ENCODE assay signal across 7 mouse cellular contexts in genomic region chr16:57231937-57232310, GRCm38 (mm10). TPM values are rescaled to one million over a fixed set of nuclear protein-coding genes. Genes with fewer than 3 reads are reported as not detected.
DNase-seq lines count a peak whose midpoint lies in the region; ATAC-seq and TF ChIP-seq lines count a peak whose summit lies in the region.
"Not testable (repeated sequence)": the region's sequence is repeated elsewhere in the genome, so short reads cannot be mapped to it uniquely, and the experiment has no call there.

No protein-coding gene starts in this region.

- H3K4me3 ChIP-seq in embryonic facial prominence, embryonic 14.5 days (ENCODE audit: low read depth, low read length) = peak overlapping the region; percentile 96
- peak overlapping the region; percentile 100 for H3K4me3 ChIP-seq in gastrocnemius, adult 2 months
- H3K4me3 ChIP-seq in hindbrain, embryonic 11.5 days (ENCODE audit: low read depth, low read length) = peak overlapping the region; percentile 64; the same call in 1 of the 2 replicates
- peak overlapping the region; percentile 96; the same call in 1 of the 2 replicates for H3K4me3 ChIP-seq in kidney, embryonic 14.5 days (ENCODE audit: low read length)
- H3K4me3 ChIP-seq in limb, embryonic 15.5 days = peak overlapping the region; percentile 96
- H3K4me3 ChIP-seq in lung, postnatal 0 days (ENCODE audit: low read depth, low read length) = 0 out of 2 replicates have a peak overlapping the region, but pooled peaks have one; percentile 80
- H3K4me3 ChIP-seq in myocyte = peak overlapping the region; percentile 76

- intact Hi-C loops in gastrocnemius, adult 2 months (cut with DNase I) = not testable (repeated sequence)

- H3K27me3 ChIP-seq in embryonic facial prominence, embryonic 14.5 days (replicated peaks; ENCODE audit: control insufficient read depth, insufficient read depth, low read length); hindbrain, embryonic 11.5 days (ENCODE audit: control insufficient read depth, insufficient read depth, low read length); kidney, embryonic 14.5 days (ENCODE audit: control insufficient read depth, insufficient read depth, low read length); limb, embryonic 15.5 days; lung, postnatal 0 days (replicated peaks; ENCODE audit: insufficient read depth, low read length); myocyte (ENCODE audit: control insufficient read depth, insufficient read depth, insufficient read length): not testable (repeated sequence)

- WGBS in embryonic facial prominence, embryonic 14.5 days = 66% methylated on average over 4 of the region's 5 CpGs
- WGBS in hindbrain, embryonic 11.5 days = 72% methylated on average over 4 of the region's 5 CpGs
- WGBS in kidney, embryonic 14.5 days = 59% methylated on average over 4 of the region's 5 CpGs
- WGBS in limb, embryonic 15.5 days = 67% methylated on average over 5 of the region's 5 CpGs
- WGBS in lung, postnatal 0 days = 64% methylated on average over 4 of the region's 5 CpGs

- ATAC-seq in embryonic facial prominence, embryonic 14.5 days (ENCODE audit: low read depth); hindbrain, embryonic 11.5 days (ENCODE audit: low FRiP score); kidney, embryonic 14.5 days (ENCODE audit: low FRiP score, low TSS enrichment); limb, embryonic 15.5 days (ENCODE audit: insufficient number of reproducible peaks, low FRiP score, low TSS enrichment, low read depth); lung, postnatal 0 days: not testable (repeated sequence)

- peaks cover 28% of the 10 kb centered on the region for H3K79me2 ChIP-seq in myocyte (ENCODE audit: control insufficient read depth, insufficient read depth)

- H3K36me3 ChIP-seq in embryonic facial prominence, embryonic 14.5 days (ENCODE audit: control insufficient read depth, insufficient read depth, low read length); hindbrain, embryonic 11.5 days (ENCODE audit: control insufficient read depth, insufficient read depth, low read length); kidney, embryonic 14.5 days (ENCODE audit: control insufficient read depth, insufficient read depth, low read length); limb, embryonic 15.5 days; lung, postnatal 0 days (ENCODE audit: insufficient read depth, low read length); myocyte (ENCODE audit: control insufficient read depth, insufficient read depth): not testable (repeated sequence)

- not testable (repeated sequence) for H3K27ac ChIP-seq in embryonic facial prominence, embryonic 14.5 days (replicated peaks; ENCODE audit: low read depth, low read length); hindbrain, embryonic 11.5 days (ENCODE audit: low read depth, low read length); kidney, embryonic 14.5 days (ENCODE audit: low read depth, low read length); lung, postnatal 0 days (ENCODE audit: low read length)
- peak overlapping the region; percentile 93; the same call in 1 of the 2 replicates for H3K27ac ChIP-seq in gastrocnemius, adult 2 months
- peak overlapping the region; percentile 83; the same call in 1 of the 2 replicates for H3K27ac ChIP-seq in limb, embryonic 15.5 days

- not testable (repeated sequence) for TF ChIP-seq POLR2A in myocyte (IDR thresholded peaks at IDR 0.05; ENCODE audit: insufficient read length, low read depth)

- not testable (repeated sequence) for H3ac ChIP-seq in myocyte (ENCODE audit: control insufficient read depth, insufficient read length)

- not testable (repeated sequence) for TF ChIP-seq EP300 in lung, postnatal 0 days (IDR thresholded peaks at IDR 0.05)

- not testable (repeated sequence) for H3K4me1 ChIP-seq in embryonic facial prominence, embryonic 14.5 days (ENCODE audit: control insufficient read depth, insufficient read depth, low read length); hindbrain, embryonic 11.5 days (replicated peaks; ENCODE audit: control insufficient read depth, insufficient read depth, low read length); kidney, embryonic 14.5 days (ENCODE audit: control insufficient read depth, insufficient read depth, low read length); lung, postnatal 0 days (ENCODE audit: insufficient read depth, low read depth, low read length)
- peaks cover 10% of the 10 kb centered on the region for H3K4me1 ChIP-seq in limb, embryonic 15.5 days

- DNase-seq in embryonic facial prominence, embryonic 14.5 days (ENCODE audit: low spot score); gastrocnemius, adult 2 months; hindbrain, embryonic 11.5 days (ENCODE audit: low spot score); lung, postnatal 0 days (ENCODE audit: low spot score): not testable (repeated sequence)

- H3K9me3 ChIP-seq in embryonic facial prominence, embryonic 14.5 days (ENCODE audit: control insufficient read depth, low read length); hindbrain, embryonic 11.5 days (ENCODE audit: control insufficient read depth, low read length); kidney, embryonic 14.5 days (ENCODE audit: control insufficient read depth, low read length); limb, embryonic 15.5 days; lung, postnatal 0 days (ENCODE audit: low read length): not testable (repeated sequence)

- H3K4me2 ChIP-seq in embryonic facial prominence, embryonic 14.5 days (ENCODE audit: low read depth, low read length) = peak overlapping the region; percentile 73
- H3K4me2 ChIP-seq in hindbrain, embryonic 11.5 days (replicated peaks; ENCODE audit: low read depth, low read length) = peak overlapping the region; percentile 12; the same call in 1 of the 2 replicates
- H3K4me2 ChIP-seq in kidney, embryonic 14.5 days (replicated peaks; ENCODE audit: low read depth, low read length) = peak overlapping the region; percentile 23
- H3K4me2 ChIP-seq in limb, embryonic 15.5 days = peak overlapping the region; percentile 58
- H3K4me2 ChIP-seq in lung, postnatal 0 days (replicated peaks; ENCODE audit: low read depth, low read length) = peak overlapping the region; percentile 33; the same call in 1 of the 2 replicates
- H3K4me2 ChIP-seq in myocyte (ENCODE audit: low read depth) = peak overlapping the region; percentile 68

- H3K9ac ChIP-seq in embryonic facial prominence, embryonic 14.5 days (ENCODE audit: low read depth, low read length); hindbrain, embryonic 11.5 days (ENCODE audit: low read depth, low read length); kidney, embryonic 14.5 days (ENCODE audit: low read depth, low read length); limb, embryonic 15.5 days; lung, postnatal 0 days (replicated peaks; ENCODE audit: low read depth): not testable (repeated sequence)

- TF ChIP-seq CTCF in gastrocnemius, adult 2 months (IDR thresholded peaks at IDR 0.05); lung, postnatal 0 days (IDR thresholded peaks at IDR 0.05): not testable (repeated sequence)

RNA-seq across cellular contexts. Expression of gene Tbc1d23, which starts 0.6 kb away (rescaled TPM):
- polyA plus RNA-seq in embryonic facial prominence, embryonic 14.5 days (2014; fragmentation: Nextera tagmentation; extraction: Ambion mirVana) = 34.1 and 34.5 TPM in 2 replicates
- total RNA-seq in gastrocnemius, adult 2 months (2021) = 10 to 100 TPM; 19.2 to 19.5 TPM
- polyA plus RNA-seq in hindbrain, embryonic 11.5 days (2014; fragmentation: Nextera tagmentation; extraction: Ambion mirVana) = 26.7 and 33.7 TPM in 2 replicates
- polyA plus RNA-seq in kidney, embryonic 14.5 days (2014; fragmentation: Nextera tagmentation; extraction: Ambion mirVana) = 28.1 and 31.2 TPM in 2 replicates
- 34.6 and 36.3 TPM in 2 replicates for polyA plus RNA-seq in limb, embryonic 15.5 days (2015; fragmentation: Nextera tagmentation; extraction: Ambion mirVana)
- polyA plus RNA-seq in lung, postnatal 0 days (2015; fragmentation: Nextera tagmentation; extraction: Ambion mirVana) = 22.9 and 23.5 TPM in 2 replicates
- polyA plus RNA-seq in myocyte (2012; fragmentation: generic; extraction: Trizol) = 9.6 TPM

Comparison
In these comparisons a context has a peak if more than half of its experiments do, and no peak if none do; other contexts are left out.
1. H3K4me2 ChIP-seq: peak in every context shown above with its lines; median percentile 73 in embryonic facial prominence, embryonic 14.5 days; 68 in myocyte; 58 in limb, embryonic 15.5 days; 33 in lung, postnatal 0 days; 23 in kidney, embryonic 14.5 days; 12 in hindbrain, embryonic 11.5 days.